Mouse (Mus musculus): Measurements from ENCODE around the gene Crhr2.
A peak's percentile ranks its signal among the peaks of the same experiment; 100 is the strongest.

Gene Crhr2

GRCm38 (mm10) chr6:55117325-55118109 is 15.3 kb downstream of the Crhr2 start:
- peak; percentile 67 for DNase-seq

GRCm38 (mm10) chr6:55108358-55108757 is 24.5 kb downstream of the Crhr2 start:
- DNase-seq, result peak; percentile 53

- DNase-seq, result no peak
Observed at GRCm38 (mm10) chr6:55098603-55099002, 34.2 kb downstream of the Crhr2 start.

- DNase-seq, result no peak
Observed at GRCm38 (mm10) chr6:55098030-55098429, 34.8 kb downstream of the Crhr2 start.

- peak; percentile 53 for DNase-seq
Observed at GRCm38 (mm10) chr6:55093431-55094146, 39.2 kb downstream of the Crhr2 start.

- DNase-seq, result no peak
Observed at GRCm38 (mm10) chr6:55091396-55091795, 41.4 kb downstream of the Crhr2 start.

- no peak for DNase-seq
Observed at GRCm38 (mm10) chr6:55090639-55091038, 42.2 kb downstream of the Crhr2 start.

GRCm38 (mm10) chr6:55087355-55087754 is 45.5 kb downstream of the Crhr2 start:
- DNase-seq, result peak; percentile 72

GRCm38 (mm10) chr6:55082261-55083051 is 50.4 kb downstream of the Crhr2 start:
- no peak for DNase-seq

GRCm38 (mm10) chr6:55081379-55081778 is 51.4 kb downstream of the Crhr2 start:
- no peak for DNase-seq

GRCm38 (mm10) chr6:55076561-55077255 is 56.1 kb downstream of the Crhr2 start:
- DNase-seq, result no peak

- no peak for DNase-seq
Observed at GRCm38 (mm10) chr6:55065903-55066302, 66.9 kb downstream of the Crhr2 start.

GRCm38 (mm10) chr6:55064477-55064827 is 68.4 kb downstream of the Crhr2 start:
- DNase-seq, result no peak

- DNase-seq, result no peak
Observed at GRCm38 (mm10) chr6:55063793-55064476, 68.9 kb downstream of the Crhr2 start.

- DNase-seq, result no peak
Observed at GRCm38 (mm10) chr6:55062200-55062599, 70.6 kb downstream of the Crhr2 start.

GRCm38 (mm10) chr6:55061328-55061727 is 71.5 kb downstream of the Crhr2 start:
- no peak for DNase-seq

- DNase-seq, result no peak
Observed at GRCm38 (mm10) chr6:55060241-55060825, 72.5 kb downstream of the Crhr2 start.

- DNase-seq, result no peak
Observed at GRCm38 (mm10) chr6:55057427-55057826, 75.4 kb downstream of the Crhr2 start.

GRCm38 (mm10) chr6:55054491-55054890 is 78.3 kb downstream of the Crhr2 start:
- no peak for DNase-seq

- DNase-seq, result no peak
Observed at GRCm38 (mm10) chr6:55049186-55049585, 83.6 kb downstream of the Crhr2 start.

GRCm38 (mm10) chr6:55045326-55045725 is 87.5 kb downstream of the Crhr2 start:
- no peak for DNase-seq

GRCm38 (mm10) chr6:55044542-55044941 is 88.3 kb downstream of the Crhr2 start:
- DNase-seq, result no peak
